In the genomic region with DNA sequence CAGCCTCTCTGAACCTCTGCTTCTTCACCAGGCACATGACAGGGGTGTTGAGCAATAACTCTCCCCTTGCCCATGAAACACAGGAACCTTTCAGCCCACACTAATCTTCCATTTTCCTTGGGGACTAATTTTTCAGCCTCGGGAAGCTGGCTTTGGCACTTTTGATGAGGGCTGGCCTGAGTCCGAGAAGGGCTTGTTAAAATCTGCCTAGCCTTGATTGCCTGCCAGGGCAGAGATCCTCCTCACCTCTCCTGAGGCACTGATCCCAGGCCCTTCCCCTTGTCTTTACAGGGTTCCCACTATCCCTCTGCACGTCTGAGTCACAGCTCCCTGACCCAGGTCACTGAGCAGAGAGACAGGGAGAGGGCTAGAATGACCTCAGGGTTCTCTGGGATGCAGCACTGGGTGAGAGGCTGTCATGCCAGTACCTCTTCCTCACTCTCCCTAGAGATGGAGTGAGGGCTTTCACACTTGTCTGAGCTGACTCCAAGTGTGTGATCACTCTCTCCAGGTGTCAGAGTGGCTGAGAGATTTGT, we compare ENCODE assay signal across 21 mouse cellular contexts.
DNase-seq lines count a peak whose midpoint lies in the region; TF ChIP-seq lines count a peak whose summit lies in the region.
"Had no signal": no experiment of that assay in that cellular context is flagged by ENCODE, and none has a peak within 500 bp of the region (broad histone marks: within the 10 kb centered on the region; RNA-seq: fewer than 3 reads in every experiment).

No protein-coding gene starts in this region.

- 17% methylated on average over 3 of the region's 3 CpGs for WGBS in cerebellum, adult 2 months

- TF ChIP-seq POLR2A in cerebellum, adult 2 months (IDR thresholded peaks at IDR 0.05; ENCODE audit: borderline replicate concordance, insufficient read depth, low read length), result no peak

- H3K4me1 ChIP-seq in cerebellum, adult 2 months (ENCODE audit: control insufficient read depth, insufficient read depth, low read length), result peaks cover 18% of the 10 kb centered on the region
- H3K4me1 ChIP-seq: embryonic facial prominence, embryonic 12.5 days; forebrain, embryonic 15.5 days; heart, embryonic 13.5 days; megakaryocyte, embryonic 14.5 days had no signal

- H3K27ac ChIP-seq in cerebellum, adult 2 months (ENCODE audit: insufficient read depth, low read length), result no peak overlapping the region
- H3K27ac ChIP-seq: embryonic facial prominence, embryonic 12.5 days; forebrain, embryonic 15.5 days; gastrocnemius, adult 2 months; heart, embryonic 13.5 days; kidney, postnatal 0 days had no signal

- no peak overlapping the region for H3K4me3 ChIP-seq in cerebellum, adult 2 months (replicated peaks; ENCODE audit: insufficient read depth, low read depth, low read length)
- H3K4me3 ChIP-seq: embryonic facial prominence, embryonic 12.5 days; erythroblast, embryonic 14.5 days; forebrain, embryonic 15.5 days; gastrocnemius, adult 2 months; heart, embryonic 13.5 days; megakaryocyte, embryonic 14.5 days had no signal

- DNase-seq in left cerebral cortex, postnatal 4 days, result peak; percentile 68
- no peak for DNase-seq in left cerebral cortex, postnatal 25 days (ENCODE audit: low spot score in 2 of 2)
- DNase-seq in NIH3T3 (ENCODE audit: low read depth), result peak; percentile 21
- peak; percentile 60 to 66 for DNase-seq in cerebellum, adult 2 months
- DNase-seq in cerebellum, postnatal 36 days, result peak; percentile 50 to 60
- no peak for DNase-seq in thymus, postnatal 0 days (ENCODE audit: low spot score)
- no peak for DNase-seq in ovary, postnatal 36 days (ENCODE audit: low spot score)
- no peak for DNase-seq in kidney, postnatal 14 days
- DNase-seq: adrenal gland, postnatal 25 days; gastrocnemius, adult 2 months; heart, adult 18-20 months; layer of hippocampus, postnatal 36 days; lung, adult 18-20 months; retina, postnatal 1 day; thymus, postnatal 14 days had no signal

- H3K27me3 ChIP-seq in cerebellum, adult 2 months (ENCODE audit: control insufficient read depth, insufficient read depth, low read length), result no peaks in the 10 kb centered on the region
- H3K27me3 ChIP-seq: forebrain, embryonic 15.5 days had no signal

- no peak for TF ChIP-seq CTCF in cerebellum, adult 2 months (IDR thresholded peaks at IDR 0.05; ENCODE audit: borderline replicate concordance, insufficient read depth, low read depth, low read length)

- intact Hi-C loops in left cerebral cortex, postnatal 4 days (cut with DNase I), result no loop called here
- intact Hi-C loops in left cerebral cortex, postnatal 25 days (cut with DNase I), result no loop called here

Comparison
In these comparisons a context has a peak if more than half of its experiments do, and no peak if none do; other contexts are left out.
1. DNase-seq: peak in left cerebral cortex, postnatal 4 days (single experiment), NIH3T3 (single experiment), cerebellum, adult 2 months (2 of 2) and cerebellum, postnatal 36 days (2 of 2); none in left cerebral cortex, postnatal 25 days (0 of 2), thymus, postnatal 0 days (single experiment), ovary, postnatal 36 days (single experiment) and kidney, postnatal 14 days (single experiment).